Mouse (Mus musculus): ENCODE results near the gene Exosc1. TPM values are rescaled to one million over a fixed set of nuclear protein-coding genes. Genes with fewer than 3 reads are reported as not detected.

Gene Exosc1
- total and polyA plus RNA-seq, 2 experiments from 2014 or later: 18.0 to 62.3 TPM

DNA sequence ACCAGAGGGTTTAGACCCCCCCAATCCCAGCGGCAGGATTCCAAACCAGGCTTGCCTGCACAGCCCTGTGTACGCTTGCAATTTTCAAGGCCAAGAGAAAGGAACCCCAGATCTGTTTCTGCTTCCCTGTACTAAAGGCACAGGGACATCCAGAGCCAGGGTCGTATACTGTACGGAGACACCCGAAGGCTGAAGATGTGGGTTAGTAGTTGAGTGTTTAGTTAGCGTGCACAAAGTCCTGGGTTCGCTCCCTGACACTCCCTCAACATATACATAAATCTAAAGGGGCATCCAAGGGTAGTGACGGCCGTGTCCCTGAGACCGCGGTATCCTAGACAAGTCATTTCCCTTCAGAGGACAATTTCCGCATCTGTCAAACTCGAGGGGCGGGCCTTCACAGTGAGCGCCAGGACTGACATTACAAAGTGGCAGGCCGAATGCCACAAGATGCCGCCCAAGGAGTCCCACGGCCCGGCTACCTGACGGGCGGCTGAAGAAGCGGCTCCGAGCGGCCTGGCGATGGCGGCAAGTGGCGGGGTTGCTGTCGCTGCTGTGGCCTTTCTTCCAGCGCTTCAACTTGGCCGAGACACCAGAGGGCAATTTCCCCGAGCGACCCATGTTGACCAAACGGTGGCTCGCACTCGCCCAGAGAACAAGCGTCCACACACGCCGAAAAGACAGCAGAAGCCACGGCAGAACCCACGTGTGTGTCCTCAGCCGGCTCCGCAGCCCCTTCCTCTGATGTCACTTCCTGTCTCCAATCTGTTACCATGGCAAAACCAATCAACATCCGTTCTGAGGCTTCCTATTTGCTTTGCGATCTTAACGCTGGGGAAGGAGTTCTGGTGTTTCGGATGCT lies 37.5 kb downstream of the Exosc1 start, which contains the start of gene Rrp12:
Rrp12 (minus strand) TSS at position 714 of the 859 bp plus-strand sequence.
- peak within 1 kb of the TSS; percentile 71 for H3K4me2 ChIP-seq (ENCODE audit: low read depth, low read length, poor library complexity, severe bottlenecking)
- H3K27me3 ChIP-seq (ENCODE audit: insufficient read depth, low read length): no peaks in the 10 kb centered on the region
- 2% methylated on average over 46 of the region's 46 CpGs for WGBS
- peak within 1 kb of the TSS; percentile 69 for H3K4me3 ChIP-seq (ENCODE audit: low read depth, low read length)
- ATAC-seq (ENCODE audit: low FRiP score): peak; percentile 95
- H3K27ac ChIP-seq (ENCODE audit: low read depth, low read length): 0 out of 2 replicates have a peak within 1 kb of the TSS, but pooled peaks have one; percentile 28
- no peaks in the 10 kb centered on the region for H3K9me3 ChIP-seq (ENCODE audit: low read length)
- H3K4me1 ChIP-seq (ENCODE audit: insufficient read depth, low read length): peaks cover 6% of the 10 kb centered on the region; the same call in 1 of the 2 replicates
- H3K9ac ChIP-seq (replicated peaks; ENCODE audit: low read length, poor library complexity, severe bottlenecking): peak within 1 kb of the TSS; percentile 55
- H3K36me3 ChIP-seq (ENCODE audit: insufficient read depth, low read length): peaks cover 10% of the 10 kb centered on the region; the same call in 1 of the 2 replicates
- DNase-seq (ENCODE audit: low spot score): peak; percentile 96
- TF ChIP-seq CTCF (IDR thresholded peaks at IDR 0.05): no peak

DNA sequence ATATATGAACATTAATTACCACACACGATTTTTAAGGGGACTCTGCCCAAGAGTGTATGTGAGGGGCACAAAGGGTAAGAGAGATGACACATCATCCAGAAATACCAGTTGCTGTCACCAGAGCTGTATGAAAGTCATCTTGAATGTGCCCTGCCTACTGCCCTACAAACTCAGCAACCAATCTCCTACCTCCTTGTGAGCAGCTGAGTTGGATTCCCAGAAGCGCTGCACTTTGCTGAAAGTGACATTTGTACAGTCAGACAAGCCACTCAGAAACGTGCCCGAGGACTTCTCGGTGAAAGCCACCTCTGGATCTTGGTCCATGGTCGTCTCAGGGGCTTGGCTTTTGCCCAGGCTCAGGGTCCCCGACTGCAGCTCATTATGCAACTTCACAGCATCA lies 38.3 kb downstream of the Exosc1 start:
- peak overlapping the region; percentile 71 for H3K4me2 ChIP-seq (ENCODE audit: low read depth, low read length, poor library complexity, severe bottlenecking)
- H3K4me1 ChIP-seq (ENCODE audit: insufficient read depth, low read length): peaks cover 6% of the 10 kb centered on the region; the same call in 1 of the 2 replicates
- no peak for TF ChIP-seq CTCF (IDR thresholded peaks at IDR 0.05)
- no peak for ATAC-seq (ENCODE audit: low FRiP score)
- H3K9ac ChIP-seq (replicated peaks; ENCODE audit: low read length, poor library complexity, severe bottlenecking): peak overlapping the region; percentile 55; the same call in 1 of the 2 replicates
- no peaks in the 10 kb centered on the region for H3K27me3 ChIP-seq (ENCODE audit: insufficient read depth, low read length)
- no peak for DNase-seq (ENCODE audit: low spot score)
- peaks cover 15% of the 10 kb centered on the region for H3K36me3 ChIP-seq (ENCODE audit: insufficient read depth, low read length)
- WGBS: 55% methylated on average over 7 of the region's 7 CpGs
- peak overlapping the region; percentile 69 for H3K4me3 ChIP-seq (ENCODE audit: low read depth, low read length)
- H3K27ac ChIP-seq (ENCODE audit: low read depth, low read length): no peak overlapping the region
- no peaks in the 10 kb centered on the region for H3K9me3 ChIP-seq (ENCODE audit: low read length)

DNA sequence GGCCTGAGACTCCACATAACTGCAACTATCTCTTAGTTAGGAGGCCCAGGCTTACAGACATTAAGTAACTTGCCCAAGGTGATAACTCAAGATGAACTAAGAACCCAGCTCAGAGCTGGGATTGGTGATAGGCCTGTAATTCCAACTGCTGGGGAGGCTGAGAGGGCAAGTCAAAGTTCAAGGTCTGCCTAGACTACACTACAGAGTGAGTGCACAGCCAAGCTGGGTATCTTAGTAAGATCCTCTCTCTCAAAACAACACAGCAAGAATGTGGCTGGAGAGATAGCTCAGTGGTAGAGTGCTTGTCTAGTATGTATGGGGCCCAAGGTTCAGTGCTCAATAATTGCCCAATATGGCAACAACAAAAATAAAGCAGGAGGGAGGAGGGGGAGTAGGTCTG lies 45.0 kb downstream of the Exosc1 start:
- Histone ChIP-seq H3K9me3 (ENCODE audit: low read length) (no peaks in the 10 kb centered on the region), H3K4me2 (ENCODE audit: low read depth, low read length, poor library complexity, severe bottlenecking) (no peak overlapping the region), H3K9ac (replicated peaks; ENCODE audit: low read length, poor library complexity, severe bottlenecking) (no peak overlapping the region), H3K36me3 (ENCODE audit: insufficient read depth, low read length) (peaks cover 78% of the 10 kb centered on the region), H3K4me3 (ENCODE audit: low read depth, low read length) (no peak overlapping the region), H3K27me3 (ENCODE audit: insufficient read depth, low read length) (no peaks in the 10 kb centered on the region), H3K4me1 (ENCODE audit: insufficient read depth, low read length) (no peaks in the 10 kb centered on the region), H3K27ac (ENCODE audit: low read depth, low read length) (no peak overlapping the region)
- no peak for TF ChIP-seq CTCF (IDR thresholded peaks at IDR 0.05)
- ATAC-seq (ENCODE audit: low FRiP score) (no peak), DNase-seq (ENCODE audit: low spot score) (no peak)

DNA sequence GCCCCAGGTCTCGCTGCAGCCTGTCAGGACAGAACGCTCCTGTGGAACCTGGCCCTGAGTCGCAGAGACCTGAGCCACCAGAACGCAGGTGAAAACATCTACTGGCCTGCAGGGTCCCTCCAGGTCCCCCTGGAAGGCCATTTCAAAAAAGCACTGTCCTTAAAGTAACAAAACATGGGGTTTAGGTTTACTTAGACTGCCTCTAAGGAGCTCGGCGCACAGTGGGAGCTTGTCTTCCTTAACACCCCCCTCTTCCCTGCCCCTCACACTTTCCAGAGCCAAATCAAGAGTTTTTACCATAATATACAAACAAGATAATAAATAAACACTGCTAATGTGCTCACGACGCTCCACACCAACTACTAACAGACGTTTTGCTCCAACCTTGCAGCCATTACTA lies 49.3 kb downstream of the Exosc1 start:
- no peak for TF ChIP-seq CTCF (IDR thresholded peaks at IDR 0.05)
- no peak for ATAC-seq (ENCODE audit: low FRiP score)
- Histone ChIP-seq H3K4me1 (ENCODE audit: insufficient read depth, low read length) (no peaks in the 10 kb centered on the region), H3K27ac (ENCODE audit: low read depth, low read length) (no peak overlapping the region), H3K36me3 (ENCODE audit: insufficient read depth, low read length) (peaks cover 78% of the 10 kb centered on the region), H3K4me3 (ENCODE audit: low read depth, low read length) (no peak overlapping the region), H3K9ac (replicated peaks; ENCODE audit: low read length, poor library complexity, severe bottlenecking) (no peak overlapping the region), H3K27me3 (ENCODE audit: insufficient read depth, low read length) (no peaks in the 10 kb centered on the region), H3K9me3 (ENCODE audit: low read length) (no peaks in the 10 kb centered on the region), H3K4me2 (ENCODE audit: low read depth, low read length, poor library complexity, severe bottlenecking) (no peak overlapping the region)
- no peak for DNase-seq (ENCODE audit: low spot score)
- WGBS: 95% methylated on average over 9 of the region's 9 CpGs

DNA sequence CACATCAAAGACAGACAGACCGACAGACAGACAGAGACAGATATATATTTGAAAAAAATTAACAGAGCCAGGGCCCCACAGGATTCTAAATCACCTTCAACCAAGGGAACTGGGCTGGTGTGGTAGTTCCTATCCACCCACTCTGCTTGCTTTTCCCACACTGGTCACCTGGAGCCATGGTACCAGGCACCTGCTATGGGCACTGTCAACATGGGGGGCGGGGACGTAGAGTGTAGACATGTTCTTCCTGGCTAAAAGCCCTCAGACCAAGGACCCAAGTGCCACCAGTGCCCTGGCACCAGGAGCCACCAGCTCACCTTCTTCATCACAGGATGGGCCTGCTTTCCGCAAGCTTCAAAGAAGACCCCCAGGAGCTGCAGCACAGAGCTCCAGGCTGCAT lies 51.4 kb downstream of the Exosc1 start:
- TF ChIP-seq CTCF (IDR thresholded peaks at IDR 0.05): no peak
- Histone ChIP-seq H3K4me3 (ENCODE audit: low read depth, low read length) (no peak overlapping the region), H3K27me3 (ENCODE audit: insufficient read depth, low read length) (no peaks in the 10 kb centered on the region), H3K9ac (replicated peaks; ENCODE audit: low read length, poor library complexity, severe bottlenecking) (no peak overlapping the region), H3K4me1 (ENCODE audit: insufficient read depth, low read length) (no peaks in the 10 kb centered on the region), H3K4me2 (ENCODE audit: low read depth, low read length, poor library complexity, severe bottlenecking) (no peak overlapping the region), H3K36me3 (ENCODE audit: insufficient read depth, low read length) (peaks cover 69% of the 10 kb centered on the region), H3K9me3 (ENCODE audit: low read length) (no peaks in the 10 kb centered on the region), H3K27ac (ENCODE audit: low read depth, low read length) (no peak overlapping the region)
- no peak for DNase-seq (ENCODE audit: low spot score)
- ATAC-seq (ENCODE audit: low FRiP score): no peak
- WGBS: 95% methylated on average over 4 of the region's 4 CpGs

DNA sequence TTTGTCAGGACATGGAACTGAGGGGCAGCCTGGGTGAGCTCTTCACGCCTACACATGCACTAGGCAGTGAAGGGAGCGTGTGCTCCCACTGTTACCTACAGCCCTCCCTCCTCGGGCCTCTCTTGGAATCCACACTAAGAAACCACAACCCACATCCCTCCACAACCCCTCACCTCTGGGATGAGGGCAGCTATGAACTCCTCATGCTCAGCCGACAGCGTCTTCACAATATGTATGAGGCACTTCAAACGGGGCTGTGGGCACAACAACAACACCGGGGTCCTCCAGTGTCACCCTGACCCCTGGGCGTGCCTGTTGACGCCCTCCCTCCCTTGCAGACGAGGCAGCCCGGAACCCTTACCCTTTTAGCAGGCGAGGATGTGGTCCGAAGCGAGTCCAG lies 58.9 kb downstream of the Exosc1 start:
- no peak overlapping the region for H3K4me3 ChIP-seq (ENCODE audit: low read depth, low read length)
- H3K4me1 ChIP-seq (ENCODE audit: insufficient read depth, low read length): no peaks in the 10 kb centered on the region
- H3K4me2 ChIP-seq (ENCODE audit: low read depth, low read length, poor library complexity, severe bottlenecking): no peak overlapping the region
- TF ChIP-seq CTCF (IDR thresholded peaks at IDR 0.05): no peak
- no peak overlapping the region for H3K27ac ChIP-seq (ENCODE audit: low read depth, low read length)
- ATAC-seq (ENCODE audit: low FRiP score) (no peak), DNase-seq (ENCODE audit: low spot score) (no peak)
- WGBS: 96% methylated on average over 14 of the region's 14 CpGs
- no peaks in the 10 kb centered on the region for H3K27me3 ChIP-seq (ENCODE audit: insufficient read depth, low read length)
- H3K9me3 ChIP-seq (ENCODE audit: low read length): no peaks in the 10 kb centered on the region
- peaks cover 63% of the 10 kb centered on the region for H3K36me3 ChIP-seq (ENCODE audit: insufficient read depth, low read length)
- no peak overlapping the region for H3K9ac ChIP-seq (replicated peaks; ENCODE audit: low read length, poor library complexity, severe bottlenecking)

Other genes starting within 250 kb of the Exosc1 start
- 72.3 and 74.2 TPM in 2 replicates for gene Slit1, start 189.8 kb downstream of the Exosc1 start, total RNA-seq (2014; rRNA removed)
- gene Slit1, start 189.8 kb downstream of the Exosc1 start, polyA plus RNA-seq (2015; fragmentation: Nextera tagmentation; extraction: Ambion mirVana): 15.4 and 17.0 TPM in 2 replicates
- gene Arhgap19, start 131.4 kb downstream of the Exosc1 start, total RNA-seq (2014; rRNA removed): 4.5 and 5.7 TPM in 2 replicates
- gene Arhgap19, start 131.4 kb downstream of the Exosc1 start, polyA plus RNA-seq (2015; fragmentation: Nextera tagmentation; extraction: Ambion mirVana): 2.5 and 2.9 TPM in 2 replicates
- gene Frat1, start 103.5 kb downstream of the Exosc1 start, total RNA-seq (2014; rRNA removed): 33.0 and 35.4 TPM in 2 replicates
- 34.2 and 34.3 TPM in 2 replicates for gene Frat1, start 103.5 kb downstream of the Exosc1 start, polyA plus RNA-seq (2015; fragmentation: Nextera tagmentation; extraction: Ambion mirVana)
- 6.9 and 10.4 TPM in 2 replicates for gene Frat2, start 85.3 kb downstream of the Exosc1 start, total RNA-seq (2014; rRNA removed)
- 6.7 and 8.0 TPM in 2 replicates for gene Frat2, start 85.3 kb downstream of the Exosc1 start, polyA plus RNA-seq (2015; fragmentation: Nextera tagmentation; extraction: Ambion mirVana)
- gene Rrp12, start 37.2 kb downstream of the Exosc1 start, total RNA-seq (2014; rRNA removed): 20.6 and 21.2 TPM in 2 replicates
- gene Rrp12, start 37.2 kb downstream of the Exosc1 start, polyA plus RNA-seq (2015; fragmentation: Nextera tagmentation; extraction: Ambion mirVana): 13.9 and 14.1 TPM in 2 replicates
- gene Pgam1, start 21.5 kb downstream of the Exosc1 start, total RNA-seq (2014; rRNA removed): 473 and 479 TPM in 2 replicates
- 536 and 596 TPM in 2 replicates for gene Pgam1, start 21.5 kb downstream of the Exosc1 start, polyA plus RNA-seq (2015; fragmentation: Nextera tagmentation; extraction: Ambion mirVana)
- gene Zdhhc16, start 57 bp upstream of the Exosc1 start, total RNA-seq (2014; rRNA removed): 49.2 and 61.9 TPM in 2 replicates
- 86.7 and 91.0 TPM in 2 replicates for gene Zdhhc16, start 57 bp upstream of the Exosc1 start, polyA plus RNA-seq (2015; fragmentation: Nextera tagmentation; extraction: Ambion mirVana)
- 45.7 and 62.5 TPM in 2 replicates for gene Mms19, start 47.7 kb upstream of the Exosc1 start, total RNA-seq (2014; rRNA removed)
- 26.1 TPM in 2 replicates for gene Mms19, start 47.7 kb upstream of the Exosc1 start, polyA plus RNA-seq (2015; fragmentation: Nextera tagmentation; extraction: Ambion mirVana)
- 17.5 and 22.1 TPM in 2 replicates for gene Ubtd1, start 48.3 kb upstream of the Exosc1 start, total RNA-seq (2014; rRNA removed)
- 12.2 and 12.8 TPM in 2 replicates for gene Ubtd1, start 48.3 kb upstream of the Exosc1 start, polyA plus RNA-seq (2015; fragmentation: Nextera tagmentation; extraction: Ambion mirVana)
- gene Ankrd2, start 102.6 kb upstream of the Exosc1 start, total RNA-seq (2014; rRNA removed): 0.71 and 1.7 TPM in 2 replicates
- gene Ankrd2, start 102.6 kb upstream of the Exosc1 start, polyA plus RNA-seq (2015; fragmentation: Nextera tagmentation; extraction: Ambion mirVana): 0.81 and 2.4 TPM in 2 replicates
- gene Hoga1, start 112.2 kb upstream of the Exosc1 start, total RNA-seq (2014; rRNA removed): 3.1 TPM in 2 replicates
- 3.4 and 4.0 TPM in 2 replicates for gene Hoga1, start 112.2 kb upstream of the Exosc1 start, polyA plus RNA-seq (2015; fragmentation: Nextera tagmentation; extraction: Ambion mirVana)
- 0.24 TPM in 1 of 2 replicates, not detected in the other for gene 4933411K16Rik, start 118.8 kb upstream of the Exosc1 start, total RNA-seq (2014; rRNA removed)
- not detected in 2 replicates for gene 4933411K16Rik, start 118.8 kb upstream of the Exosc1 start, polyA plus RNA-seq (2015; fragmentation: Nextera tagmentation; extraction: Ambion mirVana)
- 47.2 and 47.5 TPM in 2 replicates for gene Morn4, start 152.9 kb upstream of the Exosc1 start, total RNA-seq (2014; rRNA removed)
- gene Morn4, start 152.9 kb upstream of the Exosc1 start, polyA plus RNA-seq (2015; fragmentation: Nextera tagmentation; extraction: Ambion mirVana): 122 and 123 TPM in 2 replicates
- 19.3 and 21.9 TPM in 2 replicates for gene Pi4k2a, start 157.0 kb upstream of the Exosc1 start, total RNA-seq (2014; rRNA removed)
- 30.6 and 33.0 TPM in 2 replicates for gene Pi4k2a, start 157.0 kb upstream of the Exosc1 start, polyA plus RNA-seq (2015; fragmentation: Nextera tagmentation; extraction: Ambion mirVana)
- gene Avpi1, start 195.6 kb upstream of the Exosc1 start, total RNA-seq (2014; rRNA removed): 9.3 and 11.5 TPM in 2 replicates
- 11.9 and 13.7 TPM in 2 replicates for gene Avpi1, start 195.6 kb upstream of the Exosc1 start, polyA plus RNA-seq (2015; fragmentation: Nextera tagmentation; extraction: Ambion mirVana)
- 14.7 and 15.1 TPM in 2 replicates for gene Marveld1, start 214.0 kb upstream of the Exosc1 start, total RNA-seq (2014; rRNA removed)
- 2.9 and 3.6 TPM in 2 replicates for gene Marveld1, start 214.0 kb upstream of the Exosc1 start, polyA plus RNA-seq (2015; fragmentation: Nextera tagmentation; extraction: Ambion mirVana)
- gene Zfyve27, start 230.5 kb upstream of the Exosc1 start, total RNA-seq (2014; rRNA removed): 71.8 and 83.9 TPM in 2 replicates
- 48.8 and 50.6 TPM in 2 replicates for gene Zfyve27, start 230.5 kb upstream of the Exosc1 start, polyA plus RNA-seq (2015; fragmentation: Nextera tagmentation; extraction: Ambion mirVana)